Mouse (Mus musculus) CH12F3 (cell line): ENCODE results near the gene Kctd21.

Experiments
- in situ Hi-C: fragments of 300-500 bp; cut with MboI; formaldehyde crosslinking; loops from 2 replicates; pipeline ENCODE4 v1.14.3; 2020; ENCODE audit warnings: low sequenced_read_pairs

The Kctd21 gene

DNA sequence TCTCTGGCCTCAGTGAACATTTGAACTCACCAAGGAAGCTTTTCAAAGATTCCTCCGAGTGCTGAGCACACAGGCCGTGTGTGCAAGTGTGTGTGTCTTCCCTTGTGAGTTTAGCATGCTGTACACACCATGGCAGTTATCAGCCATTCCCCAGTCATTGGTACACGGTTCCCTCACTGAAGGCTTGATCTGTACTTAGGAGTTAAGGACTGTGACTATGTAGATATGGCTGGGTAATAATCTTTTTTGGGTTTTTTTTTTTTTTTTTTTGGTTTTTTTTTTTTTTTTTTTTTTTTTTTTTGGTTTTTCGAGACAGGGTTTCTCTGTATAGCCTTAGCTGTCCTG is 14.7 kb downstream of the Kctd21 start:
- in situ Hi-C loops, result no loop called here

DNA sequence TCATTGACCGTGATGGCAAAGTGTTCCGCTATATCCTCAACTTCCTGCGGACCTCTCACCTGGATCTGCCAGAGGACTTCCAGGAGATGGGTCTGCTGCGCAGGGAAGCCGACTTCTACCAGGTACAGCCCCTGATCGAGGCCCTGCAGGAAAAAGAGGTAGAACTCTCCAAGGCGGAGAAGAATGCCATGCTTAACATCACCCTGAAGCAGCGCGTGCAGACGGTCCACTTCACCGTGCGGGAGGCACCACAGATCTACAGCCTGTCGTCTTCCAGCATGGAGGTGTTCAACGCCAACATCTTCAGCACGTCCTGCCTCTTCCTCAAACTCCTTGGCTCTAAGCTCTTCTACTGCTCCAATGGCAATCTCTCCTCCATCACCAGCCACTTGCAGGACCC is 15.3 kb downstream of the Kctd21 start:
- in situ Hi-C loops, result no loop called here

DNA sequence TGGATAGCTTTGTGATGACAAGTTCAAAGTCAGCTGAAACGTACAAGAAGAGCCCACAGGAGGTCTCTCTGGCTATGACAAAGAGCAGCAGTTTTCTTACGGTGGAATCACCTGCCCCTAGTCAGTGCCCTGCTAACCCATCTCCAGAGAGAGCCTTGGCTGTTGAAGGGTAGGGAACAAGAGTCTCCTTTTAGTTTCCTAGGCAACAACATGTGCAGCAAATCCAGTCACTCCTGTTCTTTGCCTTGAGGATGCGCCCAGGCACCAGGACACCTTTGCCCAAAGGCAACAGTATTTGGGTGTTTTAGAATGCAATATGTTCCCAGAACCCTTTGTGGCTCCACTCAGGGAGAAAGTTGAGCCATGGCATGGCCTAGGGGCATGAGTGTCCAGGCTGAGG is 16.2 kb downstream of the Kctd21 start:
- in situ Hi-C loops, result no loop called here

DNA sequence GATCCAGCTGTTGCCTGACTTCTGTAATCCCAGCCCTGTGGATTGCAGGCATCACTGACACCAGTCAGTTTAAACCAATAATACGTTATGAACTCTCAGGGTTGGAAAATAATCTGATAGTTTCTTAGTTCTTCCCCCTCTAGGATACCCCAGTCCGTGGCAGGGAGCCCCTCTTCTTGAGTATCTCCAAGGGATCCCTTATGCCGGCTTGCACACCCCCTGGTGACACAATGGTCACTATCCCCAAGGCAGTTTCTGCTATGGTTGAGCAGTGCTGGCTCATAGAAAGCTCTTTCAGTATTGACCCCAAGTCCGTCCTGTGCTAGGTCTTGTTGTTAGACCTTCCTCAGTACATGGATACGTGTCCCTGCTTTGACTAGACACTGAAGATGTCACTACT is 16.7 kb downstream of the Kctd21 start:
- in situ Hi-C loops, result no loop called here

DNA sequence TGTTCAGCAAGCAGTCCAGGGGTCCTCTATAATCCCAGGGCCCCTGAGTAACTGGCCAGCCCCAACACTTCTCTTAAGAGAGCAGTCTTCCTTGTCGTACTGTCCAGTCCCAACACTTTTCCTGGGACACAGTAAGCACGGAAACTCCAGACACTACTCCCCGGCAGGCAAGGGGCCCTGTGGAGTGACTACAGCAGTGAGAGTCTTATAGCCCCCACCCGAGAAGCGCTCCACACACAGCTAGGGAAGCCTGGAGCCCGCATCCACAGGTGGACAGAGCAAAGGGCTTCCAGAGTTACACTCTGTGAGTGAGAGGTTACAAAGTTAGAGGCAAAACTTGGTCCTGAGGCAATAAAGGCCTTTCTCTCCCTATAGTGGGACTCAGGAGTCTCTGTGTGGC is 17.3 kb downstream of the Kctd21 start:
- in situ Hi-C loops, result no loop called here

- in situ Hi-C loops, result no loop called here
Observed at GRCm38 (mm10) chr7:97350891-97351290, 18.8 kb downstream of the Kctd21 start.

GRCm38 (mm10) chr7:97351792-97352513 is 19.8 kb downstream of the Kctd21 start:
- in situ Hi-C loops, result no loop called here

GRCm38 (mm10) chr7:97353356-97353755 is 21.2 kb downstream of the Kctd21 start:
- in situ Hi-C loops, result no loop called here

GRCm38 (mm10) chr7:97355068-97355841 is 23.1 kb downstream of the Kctd21 start:
- in situ Hi-C loops, result no loop called here

DNA sequence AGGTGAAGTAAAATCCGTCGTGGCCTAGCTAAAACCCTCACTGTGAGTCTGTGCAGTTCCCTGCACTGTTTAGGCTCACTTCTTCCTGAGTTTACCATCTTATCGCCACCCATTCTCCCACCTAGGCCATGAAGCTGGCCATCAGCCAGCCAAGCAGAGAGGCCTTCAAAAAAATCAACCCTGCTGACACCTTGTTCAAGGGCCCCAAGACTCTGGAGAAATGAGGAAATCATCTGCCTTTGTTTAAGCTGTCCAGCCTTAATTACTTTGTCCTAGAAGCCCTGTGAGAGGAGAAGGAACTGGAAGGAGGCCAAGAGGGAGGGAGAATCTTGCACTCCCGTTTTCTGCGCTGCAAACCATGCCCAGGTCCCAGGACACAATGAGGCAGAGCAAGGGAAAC is 24.1 kb downstream of the Kctd21 start:
- in situ Hi-C loops, result no loop called here

GRCm38 (mm10) chr7:97356875-97357276 is 24.7 kb downstream of the Kctd21 start:
- in situ Hi-C loops, result no loop called here

DNA sequence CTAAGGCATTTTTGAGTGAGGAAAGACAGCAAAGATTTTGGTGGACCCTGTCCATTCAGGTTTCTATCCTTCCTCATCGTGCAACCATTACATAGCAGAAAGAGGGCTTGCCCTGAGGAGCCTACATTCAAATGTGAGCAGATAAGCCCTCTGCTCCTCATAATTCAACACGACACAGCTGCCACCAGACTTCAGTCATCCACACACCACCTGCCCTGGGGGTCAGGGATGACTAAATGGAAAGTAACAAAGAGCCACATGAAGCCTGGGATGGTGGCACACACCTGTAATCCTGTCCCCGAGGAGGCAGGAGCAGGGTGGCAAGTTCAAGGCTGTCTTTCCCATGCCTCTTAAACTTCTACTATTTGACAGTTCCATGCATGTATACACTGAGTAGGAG is 25.7 kb downstream of the Kctd21 start:
- in situ Hi-C loops, result no loop called here

DNA sequence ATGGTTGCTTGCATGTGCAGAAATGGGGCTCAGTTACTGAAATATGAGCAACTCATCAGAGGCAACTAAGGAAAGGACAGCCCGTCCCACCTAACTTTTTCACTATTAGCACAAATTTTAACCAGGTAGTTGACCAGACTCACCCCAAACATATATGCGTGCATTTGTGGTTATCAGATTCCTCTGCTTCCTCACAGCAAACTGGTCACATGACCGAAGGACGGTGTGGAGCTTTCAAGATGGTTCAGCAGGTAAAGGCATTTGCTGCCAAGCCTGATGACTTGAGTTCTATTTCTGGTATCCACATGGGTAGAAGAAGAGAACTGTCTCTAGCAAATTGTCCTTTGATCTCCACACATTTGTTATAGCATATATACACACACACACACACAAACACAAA is 26.2 kb downstream of the Kctd21 start:
- in situ Hi-C loops, result no loop called here

GRCm38 (mm10) chr7:97360166-97360565 is 28.0 kb downstream of the Kctd21 start:
- in situ Hi-C loops, result no loop called here

DNA sequence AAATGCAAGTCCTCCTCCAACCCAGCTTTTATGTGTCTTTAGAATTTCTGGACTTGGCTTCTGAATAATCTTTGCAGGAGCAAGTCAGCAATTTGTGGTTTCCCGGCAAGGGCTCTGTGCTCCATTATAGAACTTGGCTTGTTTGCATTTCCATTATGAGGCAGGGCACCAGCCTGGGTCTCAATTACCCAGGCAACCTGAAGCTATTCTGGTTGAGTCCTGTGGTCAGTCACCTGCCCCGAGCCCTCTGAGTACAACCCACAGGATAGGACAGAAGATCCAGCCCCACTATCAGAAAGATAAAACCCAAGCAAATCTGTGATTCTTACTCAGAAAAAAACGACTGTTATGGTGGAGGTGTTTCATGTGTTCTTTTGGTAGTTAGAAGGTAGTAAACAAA is 28.8 kb downstream of the Kctd21 start:
- in situ Hi-C loops, result no loop called here

GRCm38 (mm10) chr7:97361467-97361866 is 29.3 kb downstream of the Kctd21 start:
- in situ Hi-C loops, result no loop called here

DNA sequence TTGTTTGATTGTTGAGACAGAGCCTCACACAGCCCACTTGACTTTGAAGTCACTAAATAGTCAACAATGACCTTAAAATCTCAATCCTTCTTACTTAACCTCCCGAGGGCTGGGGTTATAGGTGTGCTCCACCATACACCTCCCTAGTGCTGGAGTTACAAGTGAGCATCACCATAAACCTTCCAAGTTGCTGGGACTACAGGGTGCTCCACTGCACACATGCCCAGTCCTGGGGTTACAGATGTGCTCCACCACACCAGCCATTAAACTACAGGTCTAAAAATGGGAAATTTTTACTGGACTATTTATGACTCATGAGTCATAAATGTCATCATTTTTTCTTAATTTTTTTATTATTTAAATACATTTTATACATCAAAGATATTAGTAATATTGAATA is 33.8 kb downstream of the Kctd21 start:
- in situ Hi-C loops, result no loop called here

DNA sequence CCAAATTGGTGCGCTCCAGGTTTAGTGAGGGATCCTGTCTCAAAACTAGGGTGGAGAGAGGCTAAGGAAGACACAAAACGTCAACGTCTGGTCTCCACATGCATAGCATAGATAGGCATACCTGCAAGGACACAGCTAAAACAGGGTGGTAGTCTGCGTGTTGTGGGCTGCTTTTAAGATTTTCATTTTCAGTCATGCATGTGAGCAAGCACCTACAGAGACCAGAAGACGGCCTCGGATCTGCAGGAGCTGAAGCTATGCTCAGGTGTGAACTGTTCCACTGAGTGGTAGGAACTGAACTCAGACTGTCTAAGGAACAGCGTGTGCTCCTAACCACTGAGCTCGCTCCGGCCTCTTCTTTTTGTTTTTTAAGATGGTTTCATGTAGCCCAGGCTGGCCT is 43.0 kb downstream of the Kctd21 start:
- in situ Hi-C loops, result no loop called here

- in situ Hi-C loops, result no loop called here
Observed at GRCm38 (mm10) chr7:97375906-97376305, 43.8 kb downstream of the Kctd21 start.

- in situ Hi-C loops, result no loop called here
Observed at GRCm38 (mm10) chr7:97379304-97379703, 47.2 kb downstream of the Kctd21 start.

- in situ Hi-C loops, result no loop called here
Observed at GRCm38 (mm10) chr7:97380500-97381123, 48.5 kb downstream of the Kctd21 start.

GRCm38 (mm10) chr7:97382661-97383060 is 50.5 kb downstream of the Kctd21 start:
- in situ Hi-C loops, result no loop called here
